Mouse (Mus musculus) forebrain, postnatal 0 days (tissue): ENCODE results near the gene Ano3. TPM values are rescaled to one million over a fixed set of nuclear protein-coding genes. Genes with fewer than 3 reads are reported as not detected.
"Not testable (repeated sequence)": the region's sequence is repeated elsewhere in the genome, so short reads cannot be mapped to it uniquely, and the experiment has no call there.

Experiments
- ATAC-seq: fragments of 200-750 bp; cut with Nextera tagmentation; 2 replicates; pipeline ENCODE4 v1.8.0; 2017; ENCODE audit warnings: mild to moderate bottlenecking, moderate library complexity
- DNase-seq: peaks from one replicate; pipeline ENCODE4 v3.0.0-alpha.2; 2015
- H3K27ac ChIP-seq: fragments of 300-500 bp; sonication (generic); 2 replicates; pipeline ENCODE4 v1.5.1; 2014; ENCODE audit warnings: low read depth, mild to moderate bottlenecking, antibody characterized with exemption, low read length, moderate library complexity, mixed read lengths
- H3K27me3 ChIP-seq: fragments of 300-500 bp; sonication (generic); 2 replicates; pipeline ENCODE4 v1.6.1; 2014; ENCODE audit warnings: mild to moderate bottlenecking, low read length, mixed read lengths; ENCODE audit not compliant: insufficient read depth
- H3K36me3 ChIP-seq: fragments of 300-500 bp; sonication (generic); 2 replicates; pipeline ENCODE4 v1.6.1; 2014; ENCODE audit warnings: mild to moderate bottlenecking, moderate library complexity; ENCODE audit not compliant: insufficient read depth
- H3K4me1 ChIP-seq: fragments of 300-500 bp; sonication (generic); 2 replicates; pipeline ENCODE4 v1.6.1; 2014; ENCODE audit warnings: antibody characterized with exemption; ENCODE audit not compliant: insufficient read depth
- H3K4me2 ChIP-seq: fragments of 300-500 bp; sonication (generic); 2 replicates; pipeline ENCODE4 v1.6.1; 2014; ENCODE audit warnings: low read depth, mild to moderate bottlenecking, moderate library complexity
- H3K4me3 ChIP-seq: fragments of 300-500 bp; sonication (generic); 2 replicates; pipeline ENCODE4 v1.5.1; 2014; ENCODE audit warnings: low read depth, low read length, mixed read lengths
- H3K9ac ChIP-seq: fragments of 300-500 bp; sonication (generic); 2 replicates; pipeline ENCODE4 v1.6.1; 2014; ENCODE audit warnings: mild to moderate bottlenecking
- H3K9me3 ChIP-seq: fragments of 300-500 bp; sonication (generic); 2 replicates; pipeline ENCODE4 v1.6.1; 2016; ENCODE audit warnings: low read length
- CTCF ChIP-seq: sonication (generic); IDR thresholded peaks from 2 replicates; pipeline ENCODE4 v1.5.1; 2016; ENCODE audit warnings: antibody characterized with exemption, control low read depth, low read depth
- WGBS: fragments of 180-500 bp; shearing (Covaris S2); extraction: QIAGEN DNeasy Blood & Tissue Kit; methylation state at CpG from one replicate; pipeline ENCODE4 v1.1.7; 2014; 5-methylcytosine and 5-hydroxymethylcytosine counted together
- polyA plus RNA-seq: library from polyadenylated mRNA; unstranded; fragments of >200 nt; fragmentation: Nextera tagmentation; extraction: Ambion mirVana; gene quantifications from 2 replicates; pipeline ENCODE4 v1.2.1, GENCODE M21; 2015
- total RNA-seq: library from RNA; depleted of rRNA; stranded (reverse); fragments of >200 nt; gene quantifications from 2 replicates; pipeline ENCODE4 v1.2.3, GENCODE M21; 2014; rRNA removed

Ano3 gene
- total RNA-seq (3.0 and 3.4 TPM in 2 replicates), polyA plus RNA-seq (0.74 and 0.96 TPM in 2 replicates)

DNA sequence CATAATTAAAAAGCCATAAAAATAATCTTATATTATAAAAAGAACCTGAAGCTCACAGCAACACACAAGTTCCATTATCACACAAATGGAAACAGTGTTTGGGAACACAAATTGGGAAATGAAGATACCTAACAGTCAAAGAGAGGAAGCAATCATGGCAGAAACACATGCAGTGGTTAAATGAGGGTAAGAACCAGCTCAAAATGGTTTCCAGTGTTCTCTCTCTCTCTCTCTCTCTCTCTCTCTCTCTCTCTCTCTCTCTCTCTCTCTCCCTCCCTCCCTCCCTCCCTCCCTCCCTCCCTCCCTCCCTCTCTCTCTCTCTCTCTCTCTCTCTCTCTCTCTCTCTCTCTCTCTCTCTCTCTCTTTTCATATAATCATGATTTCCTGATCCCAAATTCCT, at the start of gene Ano3:
Gene Ano3, minus strand, starts transcription at position 101 of the 400 bp plus-strand sequence.
- not testable (repeated sequence) for ATAC-seq, H3K4me1 ChIP-seq, H3K9me3 ChIP-seq, H3K27me3 ChIP-seq, DNase-seq, H3K27ac ChIP-seq, H3K36me3 ChIP-seq
- H3K4me2 ChIP-seq, result peak within 1 kb of the TSS; percentile 59
- peak within 1 kb of the TSS; percentile 38 for H3K4me3 ChIP-seq
- peak within 1 kb of the TSS; percentile 47 for H3K9ac ChIP-seq

DNA sequence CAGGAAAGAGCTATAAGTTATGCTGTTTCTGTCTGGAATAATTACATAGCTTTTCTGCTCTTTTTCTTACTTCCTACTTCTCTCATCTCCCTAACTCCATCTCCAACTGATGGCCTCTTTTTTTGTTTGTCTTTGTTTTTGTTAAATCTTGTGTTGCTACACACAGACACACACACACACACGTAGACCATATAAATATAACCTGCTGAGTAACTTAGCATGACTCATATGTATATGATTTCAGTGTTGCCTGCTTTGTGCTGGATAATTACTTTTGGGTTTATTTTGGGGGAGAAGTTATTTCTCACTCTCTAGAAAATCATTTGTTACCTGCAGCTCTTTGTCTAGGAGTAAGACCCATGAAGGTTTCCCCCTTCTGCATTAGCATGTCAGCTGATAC, 39.3 kb upstream of the Ano3 start:
- no peak overlapping the region for H3K9ac ChIP-seq
- no peak for TF ChIP-seq CTCF
- 89% methylated on average over 1 of the region's 1 CpGs for WGBS
- no peak for ATAC-seq
- no peak overlapping the region for H3K4me3 ChIP-seq
- H3K9me3 ChIP-seq, result no peaks in the 10 kb centered on the region
- H3K27ac ChIP-seq, result no peak overlapping the region
- H3K4me2 ChIP-seq, result no peak overlapping the region
- no peaks in the 10 kb centered on the region for H3K27me3 ChIP-seq
- H3K4me1 ChIP-seq, result no peaks in the 10 kb centered on the region
- DNase-seq, result no peak
- no peaks in the 10 kb centered on the region for H3K36me3 ChIP-seq

DNA sequence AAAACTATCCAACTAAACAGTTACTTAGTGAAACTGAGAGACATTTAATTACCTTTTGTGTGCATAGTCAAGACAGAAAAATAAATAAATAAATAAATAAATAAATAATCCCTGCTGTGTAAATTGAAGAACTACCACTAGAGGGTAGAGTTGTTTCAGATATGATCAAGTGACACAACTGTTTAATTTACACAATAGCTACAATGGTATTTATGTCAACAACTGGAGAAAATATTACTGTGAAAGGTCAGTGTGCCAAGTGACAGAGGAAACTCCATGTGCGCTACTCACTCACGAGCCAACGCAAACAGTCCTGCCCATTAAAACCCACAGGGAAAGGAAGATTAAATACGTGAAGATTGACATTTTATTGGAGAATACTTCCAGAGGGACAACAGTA, 38.8 kb upstream of the Ano3 start:
- H3K27me3 ChIP-seq, result no peaks in the 10 kb centered on the region
- no peaks in the 10 kb centered on the region for H3K9me3 ChIP-seq
- DNase-seq (peak; percentile 4), ATAC-seq (no peak)
- TF ChIP-seq CTCF, result peak; percentile 50
- no peaks in the 10 kb centered on the region for H3K4me1 ChIP-seq
- no peak overlapping the region for H3K4me3 ChIP-seq
- no peaks in the 10 kb centered on the region for H3K36me3 ChIP-seq
- no peak overlapping the region for H3K9ac ChIP-seq
- H3K4me2 ChIP-seq, result no peak overlapping the region
- no peak overlapping the region for H3K27ac ChIP-seq
- WGBS, result 71% methylated on average over 4 of the region's 4 CpGs

DNA sequence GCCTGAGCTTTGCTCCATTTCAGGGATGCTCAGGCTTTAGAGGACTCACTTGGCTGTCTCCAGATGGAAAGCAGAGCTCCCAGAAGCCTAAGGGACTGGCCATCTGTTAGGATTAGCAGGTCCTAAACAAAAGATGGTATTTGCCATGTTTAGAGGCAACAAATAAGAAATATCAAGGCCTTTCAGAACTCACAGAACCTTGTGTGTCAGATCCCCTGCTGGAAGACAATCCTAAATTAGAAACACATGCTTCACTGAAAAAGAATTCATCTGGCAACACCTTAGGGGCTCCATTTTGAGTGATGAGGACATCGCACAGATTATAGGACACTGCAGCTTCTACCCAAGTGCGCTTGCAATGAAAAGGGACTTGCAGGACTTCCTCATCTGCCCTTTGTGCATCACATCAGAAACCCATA, 35.1 kb upstream of the Ano3 start:
- DNase-seq (peak; percentile 6), ATAC-seq (peak; percentile 51)
- 74% methylated on average over 2 of the region's 2 CpGs for WGBS

DNA sequence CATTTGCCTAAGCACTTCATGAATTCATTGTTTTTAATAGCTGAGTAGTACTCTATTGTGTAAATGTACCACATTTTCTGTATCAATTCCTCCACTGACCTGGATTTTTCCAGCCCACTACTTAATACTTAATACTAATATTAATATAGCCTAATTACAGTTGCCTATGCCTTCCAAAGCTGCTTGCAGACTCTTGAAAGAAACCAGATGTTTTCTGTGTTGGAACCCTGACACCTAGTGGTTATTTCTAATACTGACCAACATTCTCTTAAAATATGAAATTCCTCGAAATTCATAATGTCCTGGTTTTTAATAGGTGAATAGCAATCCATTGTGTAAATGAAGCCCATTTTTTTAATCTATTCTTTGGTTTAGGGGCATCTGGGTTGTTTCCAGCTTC, 31.0 kb upstream of the Ano3 start:
- ATAC-seq, result no peak; the same call in 1 of the 2 replicates
- Histone ChIP-seq H3K27ac (no peak overlapping the region), H3K4me2 (no peak overlapping the region), H3K4me3 (no peak overlapping the region), H3K36me3 (no peaks in the 10 kb centered on the region), H3K4me1 (no peaks in the 10 kb centered on the region), H3K9me3 (no peaks in the 10 kb centered on the region), H3K27me3 (no peaks in the 10 kb centered on the region), H3K9ac (no peak overlapping the region)
- 23% methylated on average over 1 of the region's 1 CpGs for WGBS
- peak; percentile 65 for TF ChIP-seq CTCF
- DNase-seq, result peak; percentile 54

More for the DNA sequence above, 35.1 kb upstream of the Ano3 start:
- TF ChIP-seq CTCF, result no peak
- no peak overlapping the region for H3K27ac ChIP-seq
- no peaks in the 10 kb centered on the region for H3K27me3 ChIP-seq
- H3K4me2 ChIP-seq, result no peak overlapping the region
- no peak overlapping the region for H3K4me3 ChIP-seq
- no peaks in the 10 kb centered on the region for H3K9me3 ChIP-seq
- H3K9ac ChIP-seq, result no peak overlapping the region
- no peaks in the 10 kb centered on the region for H3K4me1 ChIP-seq
- no peaks in the 10 kb centered on the region for H3K36me3 ChIP-seq

DNA sequence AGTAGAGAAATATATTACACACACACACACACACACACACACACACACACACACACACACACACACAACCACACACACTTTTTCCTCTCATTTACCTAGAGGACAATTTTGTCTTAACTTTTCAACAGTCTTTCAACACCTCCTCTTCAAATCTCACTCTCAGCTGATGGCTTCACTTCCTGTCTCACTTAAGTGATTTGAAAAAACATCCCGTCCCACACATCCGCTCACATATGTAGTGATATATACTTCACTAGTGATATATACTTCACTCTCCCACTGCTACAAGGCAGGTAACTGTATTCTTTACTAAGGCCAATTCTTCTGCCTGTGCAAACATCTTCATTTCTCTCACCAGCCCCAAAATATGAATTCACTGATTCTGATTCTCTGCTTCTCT, 28.9 kb upstream of the Ano3 start:
- H3K27ac ChIP-seq, result no peak overlapping the region
- DNase-seq, result no peak
- no peak overlapping the region for H3K4me3 ChIP-seq
- no peak overlapping the region for H3K4me2 ChIP-seq
- H3K9me3 ChIP-seq, result no peaks in the 10 kb centered on the region
- 87% methylated on average over 2 of the region's 2 CpGs for WGBS
- no peak for ATAC-seq
- H3K36me3 ChIP-seq, result no peaks in the 10 kb centered on the region
- no peaks in the 10 kb centered on the region for H3K4me1 ChIP-seq
- H3K27me3 ChIP-seq, result no peaks in the 10 kb centered on the region
- H3K9ac ChIP-seq, result no peak overlapping the region
- TF ChIP-seq CTCF, result no peak

DNA sequence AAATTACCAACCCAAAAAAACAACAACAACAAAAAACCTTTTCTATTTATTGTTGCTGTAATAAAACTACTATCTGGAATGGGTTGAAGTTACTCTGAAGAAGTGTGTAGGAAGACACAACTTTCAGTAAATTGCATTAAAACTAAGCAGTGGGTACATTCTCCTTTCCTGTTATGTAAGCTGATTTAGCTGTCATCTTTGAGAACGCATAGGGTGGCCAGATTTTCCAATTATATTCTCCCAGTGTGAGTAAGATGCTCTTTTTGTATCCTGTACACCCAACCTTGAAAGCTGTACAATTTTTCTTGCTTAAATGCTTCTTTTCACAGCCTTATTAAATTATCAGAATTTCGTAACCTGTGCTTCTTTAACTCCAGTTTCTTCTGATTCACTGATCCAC, 26.1 kb upstream of the Ano3 start:
- H3K36me3 ChIP-seq, result no peaks in the 10 kb centered on the region
- H3K4me3 ChIP-seq, result no peak overlapping the region
- no peak for DNase-seq
- no peaks in the 10 kb centered on the region for H3K27me3 ChIP-seq
- no peak for ATAC-seq
- no peak overlapping the region for H3K4me2 ChIP-seq
- WGBS, result 69% methylated on average over 2 of the region's 2 CpGs
- H3K27ac ChIP-seq, result no peak overlapping the region
- TF ChIP-seq CTCF, result no peak
- H3K9ac ChIP-seq, result no peak overlapping the region
- no peaks in the 10 kb centered on the region for H3K9me3 ChIP-seq
- no peaks in the 10 kb centered on the region for H3K4me1 ChIP-seq

DNA sequence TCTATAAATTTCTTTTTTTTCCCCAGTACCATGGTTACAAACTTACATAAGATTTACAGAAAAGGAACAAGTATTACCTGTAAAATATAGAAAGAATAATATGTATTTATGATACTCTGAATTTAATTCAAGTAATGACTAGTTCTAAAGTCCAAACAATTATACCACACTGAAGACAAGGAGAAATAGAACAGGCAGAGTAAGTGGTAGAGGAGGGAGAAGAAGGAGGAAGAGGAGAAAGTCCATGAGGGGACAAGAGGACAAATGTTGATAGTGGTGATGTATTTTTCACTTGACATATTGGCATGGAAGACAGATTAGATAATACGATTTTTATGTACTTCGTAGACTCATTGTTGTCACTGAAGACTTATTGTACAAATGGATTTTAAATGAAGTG, 19.4 kb upstream of the Ano3 start:
- no peak overlapping the region for H3K27ac ChIP-seq
- no peak for ATAC-seq
- DNase-seq, result no peak
- H3K4me1 ChIP-seq, result no peaks in the 10 kb centered on the region
- no peak overlapping the region for H3K4me3 ChIP-seq
- WGBS, result 93% methylated on average over 2 of the region's 2 CpGs
- H3K36me3 ChIP-seq, result no peaks in the 10 kb centered on the region
- no peak overlapping the region for H3K4me2 ChIP-seq
- TF ChIP-seq CTCF, result no peak
- no peaks in the 10 kb centered on the region for H3K27me3 ChIP-seq
- no peaks in the 10 kb centered on the region for H3K9me3 ChIP-seq
- H3K9ac ChIP-seq, result no peak overlapping the region
